Mouse (Mus musculus) hindbrain, postnatal 0 days (tissue): ENCODE measurements around the gene Defa30. TPM values are rescaled to one million over a fixed set of nuclear protein-coding genes. Genes with fewer than 3 reads are reported as not detected.
"Not testable (repeated sequence)": the region's sequence is repeated elsewhere in the genome, so short reads cannot be mapped to it uniquely, and the experiment has no call there.

Experiments
- ATAC-seq: fragments of 200-750 bp; cut with Nextera tagmentation; 2 replicates; pipeline ENCODE4 v1.8.0; 2017; ENCODE audit warnings: mild to moderate bottlenecking, moderate TSS enrichment, moderate library complexity
- DNase-seq: peaks from one replicate; pipeline ENCODE4 v3.0.0-alpha.2; 2015; ENCODE audit warnings: low spot score
- H3K27ac ChIP-seq: fragments of 300-500 bp; sonication (generic); 2 replicates; pipeline ENCODE4 v1.5.1; 2014; ENCODE audit warnings: mild to moderate bottlenecking
- H3K27me3 ChIP-seq: fragments of 300-500 bp; sonication (generic); 2 replicates; pipeline ENCODE4 v1.6.1; 2014; ENCODE audit warnings: low read length, mixed read lengths; ENCODE audit not compliant: insufficient read depth
- H3K36me3 ChIP-seq: fragments of 300-500 bp; sonication (generic); 2 replicates; pipeline ENCODE4 v1.6.1; 2014; ENCODE audit warnings: low read length, mixed read lengths; ENCODE audit not compliant: insufficient read depth
- H3K4me1 ChIP-seq: fragments of 300-500 bp; sonication (generic); 2 replicates; pipeline ENCODE4 v1.6.1; 2014; ENCODE audit warnings: antibody characterized with exemption, low read length, mixed read lengths; ENCODE audit not compliant: insufficient read depth
- H3K4me2 ChIP-seq: fragments of 300-500 bp; sonication (generic); 2 replicates; pipeline ENCODE4 v1.6.1; 2014; ENCODE audit warnings: low read depth, mild to moderate bottlenecking, low read length, moderate library complexity, mixed read lengths
- H3K4me3 ChIP-seq: fragments of 300-500 bp; sonication (generic); 2 replicates; pipeline ENCODE4 v1.5.1; 2014; ENCODE audit warnings: low read length
- H3K9ac ChIP-seq: fragments of 300-500 bp; sonication (generic); replicated peaks from 2 replicates; pipeline ENCODE4 v1.6.1; 2014; ENCODE audit warnings: mild to moderate bottlenecking, low read length, moderate library complexity, mixed read lengths
- H3K9me3 ChIP-seq: fragments of 300-500 bp; sonication (generic); 2 replicates; pipeline ENCODE4 v1.6.1; 2016; ENCODE audit warnings: low read length, mixed read lengths
- CTCF ChIP-seq: IDR thresholded peaks from 2 replicates; pipeline ENCODE4 v1.5.1; 2016; ENCODE audit warnings: antibody characterized with exemption, control low read depth, low read depth
- WGBS: fragments of 180-500 bp; shearing (Covaris S2); extraction: QIAGEN DNeasy Blood & Tissue Kit; methylation state at CpG from one replicate; pipeline ENCODE4 v1.1.7; 2014; 5-methylcytosine and 5-hydroxymethylcytosine counted together
- polyA plus RNA-seq: library from polyadenylated mRNA; unstranded; fragments of >200 nt; fragmentation: Nextera tagmentation; extraction: Ambion mirVana; gene quantifications from 2 replicates; pipeline ENCODE4 v1.2.1, GENCODE M21; 2015
- total RNA-seq: library from RNA; depleted of rRNA; stranded (reverse); fragments of >200 nt; gene quantifications from 2 replicates; pipeline ENCODE4 v1.2.3, GENCODE M21; 2014; rRNA removed

The Defa30 gene
- total RNA-seq (not detected in 2 replicates), polyA plus RNA-seq (not detected in 2 replicates)

DNA sequence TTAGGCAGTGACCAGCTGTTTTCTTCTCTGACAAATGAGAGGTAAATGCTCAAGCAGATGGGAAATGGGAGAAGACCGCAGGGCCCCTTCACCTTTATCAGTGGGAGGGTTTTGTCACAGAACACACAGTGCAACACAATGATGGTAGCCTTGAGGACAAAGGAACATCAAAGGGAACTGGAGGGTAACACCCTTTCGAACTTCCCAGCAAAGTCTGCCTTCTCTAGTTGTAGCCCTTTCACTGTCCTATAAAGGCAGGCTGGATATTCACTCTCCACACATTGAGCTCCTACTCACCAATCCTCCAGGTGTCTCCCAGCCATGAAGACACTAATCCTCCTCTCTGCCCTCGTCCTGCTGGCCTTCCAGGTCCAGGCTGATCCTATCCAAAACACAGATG is at the start of gene Defa30:
TSS of gene Defa30 (plus strand) at position 301 of the 400 bp plus-strand sequence.
- 52% methylated on average over 3 of the region's 3 CpGs for WGBS
- ATAC-seq, H3K9ac ChIP-seq, H3K4me2 ChIP-seq, DNase-seq, H3K27me3 ChIP-seq, H3K36me3 ChIP-seq, H3K4me1 ChIP-seq, H3K4me3 ChIP-seq, H3K27ac ChIP-seq, H3K9me3 ChIP-seq: not testable (repeated sequence)

DNA sequence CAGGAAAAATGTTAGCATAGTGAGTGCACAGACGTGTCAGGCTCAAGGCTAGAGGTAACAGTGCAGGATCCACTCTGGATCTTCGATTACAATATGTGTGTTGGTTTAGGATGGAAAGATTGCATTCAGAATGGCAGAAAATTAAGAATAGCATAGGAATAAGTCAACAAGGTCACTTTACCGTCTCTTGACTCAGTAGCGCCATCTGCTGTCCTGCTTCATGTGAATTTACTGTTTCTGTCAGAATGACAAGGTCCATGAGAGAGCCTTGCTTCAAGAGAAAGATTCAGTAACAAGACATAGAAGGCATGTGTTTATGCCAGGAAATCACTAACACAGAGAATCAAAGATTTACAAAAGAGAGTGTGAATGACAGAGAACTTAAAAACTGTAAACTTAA is 41.3 kb upstream of the Defa30 start:
- H3K27me3 ChIP-seq, result no peaks in the 10 kb centered on the region
- 49% methylated on average over 4 of the region's 4 CpGs for WGBS
- no peak overlapping the region for H3K4me3 ChIP-seq
- H3K27ac ChIP-seq, result no peak overlapping the region
- DNase-seq (no peak), ATAC-seq (no peak)
- no peak overlapping the region for H3K4me2 ChIP-seq
- no peaks in the 10 kb centered on the region for H3K4me1 ChIP-seq
- H3K9me3 ChIP-seq, result no peaks in the 10 kb centered on the region
- H3K9ac ChIP-seq, result no peak overlapping the region
- no peak for TF ChIP-seq CTCF
- H3K36me3 ChIP-seq, result no peaks in the 10 kb centered on the region

DNA sequence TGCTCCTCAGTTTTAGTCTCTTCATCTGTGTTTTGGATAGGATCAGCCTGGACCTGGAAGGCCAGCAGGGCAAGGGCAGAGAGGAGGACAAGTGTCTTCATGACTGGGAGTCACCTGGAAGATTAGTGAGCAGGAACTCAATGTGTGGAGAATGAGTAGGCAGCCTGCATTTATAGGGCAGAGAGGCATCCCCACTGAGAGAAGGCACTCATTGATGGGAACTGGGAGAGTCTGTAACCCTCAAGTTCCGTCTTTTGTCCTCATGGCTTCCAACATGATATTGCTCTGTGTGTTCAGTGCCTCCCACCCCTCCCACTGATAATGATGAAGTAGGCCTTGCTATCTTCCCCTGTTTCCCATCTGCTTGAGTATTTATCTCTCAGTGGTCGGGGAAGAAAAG is 38.5 kb upstream of the Defa30 start, which contains the start of gene Gm14851:
TSS of gene Gm14851 (minus strand) at position 101 of the 400 bp plus-strand sequence.
- WGBS, result 83% methylated on average over 1 of the region's 2 CpGs
- H3K4me2 ChIP-seq, DNase-seq, H3K9ac ChIP-seq, H3K9me3 ChIP-seq, H3K4me1 ChIP-seq, H3K27me3 ChIP-seq, H3K36me3 ChIP-seq, H3K4me3 ChIP-seq, H3K27ac ChIP-seq, ATAC-seq: not testable (repeated sequence)

DNA sequence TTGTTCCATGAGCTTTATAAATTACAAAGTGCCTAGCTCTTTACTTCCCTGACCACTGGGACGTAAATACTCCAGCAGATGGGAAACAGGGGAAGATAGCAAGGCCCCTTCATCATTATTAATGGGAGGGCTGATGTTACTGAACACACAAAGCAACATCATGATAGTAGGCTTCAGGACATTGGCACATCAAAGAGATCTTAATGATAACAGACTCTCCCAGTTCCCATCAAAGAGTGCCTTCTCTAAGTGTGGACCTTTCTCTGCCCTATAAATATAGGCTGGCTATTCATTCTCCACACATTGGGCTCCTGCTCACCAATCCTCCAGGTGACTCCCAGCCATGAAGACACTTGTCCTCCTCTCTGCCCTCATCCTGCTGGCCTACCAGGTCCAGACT is 27.5 kb downstream of the Defa30 start, which contains the start of gene Defa22:
TSS of gene Defa22 (plus strand) at position 301 of the 400 bp plus-strand sequence.
- ATAC-seq, H3K4me3 ChIP-seq, H3K27ac ChIP-seq, DNase-seq, H3K9ac ChIP-seq, H3K27me3 ChIP-seq, H3K4me1 ChIP-seq, H3K4me2 ChIP-seq, H3K9me3 ChIP-seq, H3K36me3 ChIP-seq: not testable (repeated sequence)
- no CpG with 5 or more reads among the region's 1 CpGs for WGBS

Other genes with a start within 250 kb of the Defa30 start
- gene Defb33, start 242.0 kb upstream of the Defa30 start, total RNA-seq, result not detected in 2 replicates
- gene Defb33, start 242.0 kb upstream of the Defa30 start, polyA plus RNA-seq, result not detected in 2 replicates
- gene Gm15056, start 232.0 kb upstream of the Defa30 start, total RNA-seq, result not detected in 2 replicates
- gene Gm15056, start 232.0 kb upstream of the Defa30 start, polyA plus RNA-seq, result not detected in 2 replicates
- gene Gm6040, start 212.6 kb upstream of the Defa30 start, total RNA-seq, result not detected in 2 replicates
- gene Gm6040, start 212.6 kb upstream of the Defa30 start, polyA plus RNA-seq, result not detected in 2 replicates
- not detected in 2 replicates for gene AY761185, start 189.9 kb upstream of the Defa30 start, total RNA-seq
- gene AY761185, start 189.9 kb upstream of the Defa30 start, polyA plus RNA-seq, result not detected in 2 replicates
- not detected in 2 replicates for gene Defa21, start 109.1 kb upstream of the Defa30 start, total RNA-seq
- gene Defa21, start 109.1 kb upstream of the Defa30 start, polyA plus RNA-seq, result not detected in 2 replicates
- gene Defa23, start 79.6 kb upstream of the Defa30 start, total RNA-seq, result not detected in 2 replicates
- not detected in 2 replicates for gene Defa23, start 79.6 kb upstream of the Defa30 start, polyA plus RNA-seq
- gene Defa35, start 69.6 kb upstream of the Defa30 start, total RNA-seq, result not detected in 2 replicates
- gene Defa35, start 69.6 kb upstream of the Defa30 start, polyA plus RNA-seq, result not detected in 2 replicates
- gene Defa25, start 50.2 kb upstream of the Defa30 start, total RNA-seq, result not detected in 2 replicates
- gene Defa25, start 50.2 kb upstream of the Defa30 start, polyA plus RNA-seq, result not detected in 2 replicates
- not detected in 2 replicates for gene Gm14851, start 38.6 kb upstream of the Defa30 start, total RNA-seq
- gene Gm14851, start 38.6 kb upstream of the Defa30 start, polyA plus RNA-seq, result not detected in 2 replicates
- not detected in 2 replicates for gene Defa22, start 27.6 kb downstream of the Defa30 start, total RNA-seq
- not detected in 2 replicates for gene Defa22, start 27.6 kb downstream of the Defa30 start, polyA plus RNA-seq
- gene Defa31, start 57.0 kb downstream of the Defa30 start, total RNA-seq, result not detected in 2 replicates
- gene Defa31, start 57.0 kb downstream of the Defa30 start, polyA plus RNA-seq, result not detected in 2 replicates
- not detected in 2 replicates for gene Gm15293, start 66.9 kb downstream of the Defa30 start, total RNA-seq
- not detected in 2 replicates for gene Gm15293, start 66.9 kb downstream of the Defa30 start, polyA plus RNA-seq
- not detected in 2 replicates for gene Gm15292, start 115.1 kb downstream of the Defa30 start, total RNA-seq
- gene Gm15292, start 115.1 kb downstream of the Defa30 start, polyA plus RNA-seq, result not detected in 2 replicates
- not detected in 2 replicates for gene Defa27, start 180.9 kb downstream of the Defa30 start, total RNA-seq
- not detected in 2 replicates for gene Defa27, start 180.9 kb downstream of the Defa30 start, polyA plus RNA-seq
- not detected in 2 replicates for gene Defa29, start 192.4 kb downstream of the Defa30 start, total RNA-seq
- gene Defa29, start 192.4 kb downstream of the Defa30 start, polyA plus RNA-seq, result not detected in 2 replicates
- not detected in 2 replicates for gene Defa2, start 243.9 kb downstream of the Defa30 start, total RNA-seq
- gene Defa2, start 243.9 kb downstream of the Defa30 start, polyA plus RNA-seq, result not detected in 2 replicates